Mouse (Mus musculus): ENCODE results near the gene Ccdc102a. TPM values are rescaled to one million over a fixed set of nuclear protein-coding genes. Genes with fewer than 3 reads are reported as not detected.

The Ccdc102a gene
- polyA plus RNA-seq, 1 experiment from 2014 or later: 30.3 TPM

DNA sequence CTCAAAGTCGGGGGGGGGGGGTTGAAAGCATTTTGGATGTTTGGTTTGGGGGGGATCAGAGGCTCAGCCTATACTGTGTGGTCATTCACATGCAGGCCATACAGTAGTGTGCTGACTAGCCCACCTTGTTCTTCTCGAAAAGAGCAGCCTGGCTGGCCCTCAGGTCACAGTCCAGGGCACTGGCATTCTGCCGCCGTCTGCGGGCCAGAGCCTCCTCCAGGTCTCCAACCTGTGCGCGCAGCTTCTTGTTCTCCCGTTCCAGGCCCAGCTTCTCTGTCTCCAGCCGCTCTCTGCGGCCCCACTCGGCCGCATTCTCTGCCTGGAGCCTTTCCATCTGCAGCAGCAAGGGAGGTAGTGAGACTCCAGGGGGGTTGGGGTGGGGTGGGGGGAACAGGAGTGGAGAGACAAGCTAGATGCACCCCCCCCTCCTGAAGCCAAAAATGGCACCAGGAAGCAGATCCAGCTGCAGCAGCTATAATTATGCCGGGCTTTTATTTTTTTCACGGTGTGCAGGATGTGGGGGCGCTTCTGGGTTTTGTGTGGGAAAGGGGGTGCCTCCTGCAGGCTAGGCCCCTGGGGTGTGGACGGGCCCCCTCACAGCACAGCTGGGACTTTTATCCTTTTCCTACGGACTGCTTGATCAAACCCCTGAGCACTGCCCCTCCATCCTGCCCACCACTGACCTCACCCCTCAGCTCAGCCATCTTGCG, 10.2 kb downstream of the Ccdc102a start:
- H3K9me3 ChIP-seq (replicated peaks; ENCODE audit: control insufficient read depth, low read length): no peaks in the 10 kb centered on the region
- DNase-seq (ENCODE audit: low spot score): no peak
- ATAC-seq (replicated peaks; ENCODE audit: insufficient number of reproducible peaks, low FRiP score, low TSS enrichment, low read depth): no peak
- H3K27me3 ChIP-seq (ENCODE audit: control insufficient read depth, insufficient read depth, low read length): no peaks in the 10 kb centered on the region
- H3K4me3 ChIP-seq (ENCODE audit: low read depth, low read length): no peak overlapping the region
- no peak overlapping the region for H3K27ac ChIP-seq (replicated peaks; ENCODE audit: low read depth, low read length)
- WGBS: 89% methylated on average over 18 of the region's 18 CpGs
- 0 out of 2 replicates have a peak overlapping the region, but pooled peaks have one; percentile 22 for H3K9ac ChIP-seq (replicated peaks; ENCODE audit: low read length)
- H3K36me3 ChIP-seq (replicated peaks; ENCODE audit: control insufficient read depth, insufficient read depth, low read depth, low read length): peaks cover 6% of the 10 kb centered on the region
- no peak overlapping the region for H3K4me2 ChIP-seq (ENCODE audit: low read depth, low read length)
- H3K4me1 ChIP-seq (ENCODE audit: control insufficient read depth, insufficient read depth, low read length): no peaks in the 10 kb centered on the region

DNA sequence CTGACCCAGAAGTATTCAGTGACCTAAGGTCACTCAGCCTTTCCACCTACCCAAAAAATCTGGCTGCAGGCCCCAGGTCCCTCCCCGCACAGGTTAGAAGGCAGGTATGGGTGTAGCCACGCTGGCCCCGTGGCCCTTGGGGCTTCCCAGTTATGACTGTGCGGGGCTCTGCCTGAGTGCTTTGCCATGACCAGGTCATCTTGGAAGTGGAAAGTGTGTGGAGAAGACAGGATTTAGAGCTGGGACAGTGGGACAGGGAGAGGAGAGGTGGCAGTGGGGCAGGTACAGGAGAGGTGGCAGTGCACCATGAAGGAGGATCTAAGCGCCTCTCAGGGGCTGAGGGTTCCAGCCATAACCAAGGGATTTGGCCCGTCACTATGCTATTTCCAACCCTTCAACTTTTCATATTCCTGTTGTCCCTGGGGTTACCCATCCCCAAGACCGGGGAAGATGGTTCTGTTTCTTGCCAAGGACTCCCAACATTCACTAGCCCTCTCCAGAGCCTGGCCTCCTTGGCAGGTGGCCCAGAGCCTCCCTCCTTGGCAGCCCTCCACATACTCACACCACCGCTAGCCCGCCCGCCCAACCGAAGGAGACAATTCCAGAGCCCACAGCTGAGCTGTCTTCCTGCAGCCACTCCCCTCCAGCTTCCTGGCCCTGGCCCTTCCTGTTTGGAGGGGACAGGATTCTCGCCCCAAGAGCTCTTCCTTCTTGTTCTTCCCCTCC, 13.3 kb downstream of the Ccdc102a start:
- Histone ChIP-seq H3K4me1 (ENCODE audit: control insufficient read depth, insufficient read depth, low read length) (peaks cover 4% of the 10 kb centered on the region; the same call in 1 of the 2 replicates), H3K36me3 (replicated peaks; ENCODE audit: control insufficient read depth, insufficient read depth, low read depth, low read length) (peaks cover 6% of the 10 kb centered on the region), H3K27me3 (ENCODE audit: control insufficient read depth, insufficient read depth, low read length) (no peaks in the 10 kb centered on the region), H3K4me2 (ENCODE audit: low read depth, low read length) (no peak overlapping the region), H3K9ac (replicated peaks; ENCODE audit: low read length) (no peak overlapping the region), H3K4me3 (ENCODE audit: low read depth, low read length) (no peak overlapping the region), H3K27ac (replicated peaks; ENCODE audit: low read depth, low read length) (no peak overlapping the region), H3K9me3 (replicated peaks; ENCODE audit: control insufficient read depth, low read length) (no peaks in the 10 kb centered on the region)
- ATAC-seq (replicated peaks; ENCODE audit: insufficient number of reproducible peaks, low FRiP score, low TSS enrichment, low read depth): no peak
- no peak for DNase-seq (ENCODE audit: low spot score)
- WGBS: 86% methylated on average over 12 of the region's 12 CpGs

DNA sequence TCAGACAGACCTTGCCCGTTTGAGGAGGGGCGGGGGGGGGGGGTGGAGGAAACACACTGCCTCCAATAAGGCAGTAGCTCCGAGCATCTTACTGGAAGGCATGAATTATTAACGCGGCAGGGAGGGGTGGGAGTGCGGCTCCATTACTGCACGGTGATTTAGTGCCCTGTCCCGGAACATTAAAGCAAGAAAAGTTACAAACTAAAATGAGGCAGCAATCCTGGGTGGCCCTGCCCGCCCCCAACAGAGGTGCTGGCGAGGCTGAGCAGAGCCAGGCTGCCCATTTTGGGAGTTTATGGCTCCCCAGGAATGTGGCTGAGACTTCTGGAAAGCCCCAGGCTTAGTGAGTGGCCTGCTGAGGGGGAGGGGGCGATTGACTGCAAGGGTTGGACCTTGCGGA, 14.2 kb downstream of the Ccdc102a start:
- ATAC-seq (replicated peaks; ENCODE audit: insufficient number of reproducible peaks, low FRiP score, low TSS enrichment, low read depth): no peak
- H3K36me3 ChIP-seq (replicated peaks; ENCODE audit: control insufficient read depth, insufficient read depth, low read depth, low read length): peaks cover 6% of the 10 kb centered on the region
- no peak overlapping the region for H3K4me2 ChIP-seq (ENCODE audit: low read depth, low read length)
- no peak for DNase-seq (ENCODE audit: low spot score)
- no peaks in the 10 kb centered on the region for H3K9me3 ChIP-seq (replicated peaks; ENCODE audit: control insufficient read depth, low read length)
- no peaks in the 10 kb centered on the region for H3K27me3 ChIP-seq (ENCODE audit: control insufficient read depth, insufficient read depth, low read length)
- H3K27ac ChIP-seq (replicated peaks; ENCODE audit: low read depth, low read length): no peak overlapping the region
- WGBS: 81% methylated on average over 12 of the region's 12 CpGs
- no peak overlapping the region for H3K4me3 ChIP-seq (ENCODE audit: low read depth, low read length)
- no peak overlapping the region for H3K9ac ChIP-seq (replicated peaks; ENCODE audit: low read length)
- peaks cover 4% of the 10 kb centered on the region; the same call in 1 of the 2 replicates for H3K4me1 ChIP-seq (ENCODE audit: control insufficient read depth, insufficient read depth, low read length)

DNA sequence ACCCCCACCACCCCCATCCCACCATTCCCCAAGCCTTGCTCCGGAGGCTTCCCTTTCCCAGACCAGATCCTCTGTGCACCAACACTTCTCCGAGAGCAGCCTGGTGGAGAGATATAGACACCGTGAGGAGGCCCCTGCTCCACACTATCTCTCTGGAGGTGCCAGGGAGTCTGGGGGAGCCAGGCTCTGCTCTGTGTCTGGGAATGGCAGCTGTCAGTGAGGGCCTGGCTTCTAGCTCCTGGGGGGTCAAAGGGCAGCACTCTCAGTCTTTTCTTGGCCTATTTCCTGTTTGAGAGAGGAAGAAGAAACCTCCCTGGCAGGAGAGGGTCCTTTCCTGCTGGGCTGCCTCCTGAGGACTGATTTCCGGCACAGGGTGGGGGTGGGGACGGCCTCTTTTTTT, 16.9 kb downstream of the Ccdc102a start:
- ATAC-seq (replicated peaks; ENCODE audit: insufficient number of reproducible peaks, low FRiP score, low TSS enrichment, low read depth) (no peak), DNase-seq (ENCODE audit: low spot score) (no peak)
- Histone ChIP-seq H3K4me2 (ENCODE audit: low read depth, low read length) (no peak overlapping the region), H3K27ac (replicated peaks; ENCODE audit: low read depth, low read length) (0 out of 2 replicates have a peak overlapping the region, but pooled peaks have one; percentile 0), H3K36me3 (replicated peaks; ENCODE audit: control insufficient read depth, insufficient read depth, low read depth, low read length) (peaks cover 6% of the 10 kb centered on the region), H3K4me3 (ENCODE audit: low read depth, low read length) (no peak overlapping the region), H3K4me1 (ENCODE audit: control insufficient read depth, insufficient read depth, low read length) (peaks cover 4% of the 10 kb centered on the region; the same call in 1 of the 2 replicates), H3K9ac (replicated peaks; ENCODE audit: low read length) (no peak overlapping the region), H3K9me3 (replicated peaks; ENCODE audit: control insufficient read depth, low read length) (no peaks in the 10 kb centered on the region), H3K27me3 (ENCODE audit: control insufficient read depth, insufficient read depth, low read length) (no peaks in the 10 kb centered on the region)
- 10% methylated on average over 5 of the region's 5 CpGs for WGBS

DNA sequence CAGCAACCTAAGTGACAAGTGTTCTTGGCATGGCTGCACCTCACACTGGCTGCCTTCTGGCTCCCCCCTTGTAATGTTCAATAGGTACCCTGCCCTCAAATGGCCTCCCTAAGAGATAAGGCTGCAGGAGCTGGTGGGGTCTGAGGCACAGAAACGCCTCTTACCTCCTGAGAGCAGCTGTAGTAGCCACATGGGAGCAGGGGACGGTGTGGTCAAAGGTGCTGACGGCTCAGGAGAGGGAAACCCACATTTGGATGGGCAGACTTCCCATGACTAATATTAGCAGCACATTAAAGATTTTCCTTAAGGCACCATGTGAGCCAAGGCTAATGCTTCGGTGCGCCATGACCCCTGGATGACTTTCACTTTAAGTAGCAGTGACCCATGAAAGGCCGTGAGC, 17.3 kb downstream of the Ccdc102a start:
- Histone ChIP-seq H3K9me3 (replicated peaks; ENCODE audit: control insufficient read depth, low read length) (no peaks in the 10 kb centered on the region), H3K27ac (replicated peaks; ENCODE audit: low read depth, low read length) (peak overlapping the region; percentile 0; the same call in 1 of the 2 replicates), H3K4me1 (ENCODE audit: control insufficient read depth, insufficient read depth, low read length) (peaks cover 4% of the 10 kb centered on the region; the same call in 1 of the 2 replicates), H3K27me3 (ENCODE audit: control insufficient read depth, insufficient read depth, low read length) (no peaks in the 10 kb centered on the region), H3K4me2 (ENCODE audit: low read depth, low read length) (no peak overlapping the region), H3K36me3 (replicated peaks; ENCODE audit: control insufficient read depth, insufficient read depth, low read depth, low read length) (peaks cover 6% of the 10 kb centered on the region), H3K9ac (replicated peaks; ENCODE audit: low read length) (no peak overlapping the region), H3K4me3 (ENCODE audit: low read depth, low read length) (no peak overlapping the region)
- 12% methylated on average over 6 of the region's 6 CpGs for whole genome bisulfite sequencing
- ATAC-seq (replicated peaks; ENCODE audit: insufficient number of reproducible peaks, low FRiP score, low TSS enrichment, low read depth): no peak
- no peak for DNase-seq (ENCODE audit: low spot score)

DNA sequence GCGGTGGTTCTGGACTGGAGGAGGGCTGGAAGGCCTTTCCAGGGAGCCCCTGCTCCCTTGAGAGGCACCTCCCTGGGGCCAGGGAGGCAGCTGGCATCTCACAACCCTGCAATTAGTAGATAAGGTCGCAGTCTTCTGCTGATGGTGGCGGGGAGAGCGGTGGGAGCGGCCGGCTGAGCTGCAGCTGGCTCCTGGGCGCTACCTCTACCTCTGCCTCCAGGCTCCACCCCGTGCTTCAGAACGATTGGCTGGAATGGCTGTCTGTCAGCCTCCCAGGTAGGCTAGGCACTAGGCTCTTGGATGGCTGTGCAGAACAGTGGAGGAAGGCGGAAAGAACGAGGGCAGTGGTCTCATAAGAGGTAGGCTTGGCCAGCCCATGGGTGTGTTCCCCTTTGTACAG, 18.6 kb downstream of the Ccdc102a start:
- WGBS: 15% methylated on average over 11 of the region's 11 CpGs
- ATAC-seq (replicated peaks; ENCODE audit: insufficient number of reproducible peaks, low FRiP score, low TSS enrichment, low read depth): peak; percentile 40; the same call in 1 of the 2 replicates
- no peaks in the 10 kb centered on the region for H3K27me3 ChIP-seq (ENCODE audit: control insufficient read depth, insufficient read depth, low read length)
- no peak overlapping the region for H3K9ac ChIP-seq (replicated peaks; ENCODE audit: low read length)
- H3K27ac ChIP-seq (replicated peaks; ENCODE audit: low read depth, low read length): no peak overlapping the region
- peak; percentile 35 for DNase-seq (ENCODE audit: low spot score)
- no peaks in the 10 kb centered on the region for H3K9me3 ChIP-seq (replicated peaks; ENCODE audit: control insufficient read depth, low read length)
- peaks cover 4% of the 10 kb centered on the region; the same call in 1 of the 2 replicates for H3K4me1 ChIP-seq (ENCODE audit: control insufficient read depth, insufficient read depth, low read length)
- H3K4me3 ChIP-seq (ENCODE audit: low read depth, low read length): no peak overlapping the region
- peaks cover 2% of the 10 kb centered on the region for H3K36me3 ChIP-seq (replicated peaks; ENCODE audit: control insufficient read depth, insufficient read depth, low read depth, low read length)
- H3K4me2 ChIP-seq (ENCODE audit: low read depth, low read length): no peak overlapping the region; the same call in 1 of the 2 replicates

DNA sequence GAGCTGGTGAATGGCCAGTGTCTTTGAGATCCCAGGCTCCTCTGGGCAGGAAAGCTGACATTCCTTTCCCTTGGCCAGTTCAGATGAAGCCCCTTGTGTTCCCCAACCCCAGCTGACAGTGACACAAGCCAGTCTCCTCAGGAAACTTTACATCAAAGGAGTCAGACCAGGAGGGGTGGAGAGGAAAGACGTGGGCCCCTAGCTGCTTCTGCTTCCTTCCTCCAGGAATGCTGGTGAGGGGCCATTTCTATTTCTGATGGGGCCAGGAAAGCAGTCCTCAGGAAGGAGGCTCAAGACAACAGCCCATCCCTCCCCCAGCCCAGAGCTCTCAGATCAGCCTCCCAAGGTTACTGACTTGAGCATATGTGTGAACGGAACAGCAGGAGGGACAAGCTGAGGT, 25.0 kb downstream of the Ccdc102a start:
- WGBS: 34% methylated on average over 2 of the region's 2 CpGs
- no peak overlapping the region for H3K4me3 ChIP-seq (ENCODE audit: low read depth, low read length)
- no peaks in the 10 kb centered on the region for H3K27me3 ChIP-seq (ENCODE audit: control insufficient read depth, insufficient read depth, low read length)
- ATAC-seq (replicated peaks; ENCODE audit: insufficient number of reproducible peaks, low FRiP score, low TSS enrichment, low read depth) (no peak), DNase-seq (ENCODE audit: low spot score) (no peak)
- no peaks in the 10 kb centered on the region for H3K4me1 ChIP-seq (ENCODE audit: control insufficient read depth, insufficient read depth, low read length)
- no peaks in the 10 kb centered on the region for H3K36me3 ChIP-seq (replicated peaks; ENCODE audit: control insufficient read depth, insufficient read depth, low read depth, low read length)
- H3K9ac ChIP-seq (replicated peaks; ENCODE audit: low read length): no peak overlapping the region
- H3K27ac ChIP-seq (replicated peaks; ENCODE audit: low read depth, low read length): no peak overlapping the region
- no peak overlapping the region for H3K4me2 ChIP-seq (ENCODE audit: low read depth, low read length)
- H3K9me3 ChIP-seq (replicated peaks; ENCODE audit: control insufficient read depth, low read length): no peaks in the 10 kb centered on the region

Measured in embryonic facial prominence, embryonic 11.5 days (tissue).